Mouse (Mus musculus): ENCODE results near the gene Taok2.

Taok2 gene

DNA sequence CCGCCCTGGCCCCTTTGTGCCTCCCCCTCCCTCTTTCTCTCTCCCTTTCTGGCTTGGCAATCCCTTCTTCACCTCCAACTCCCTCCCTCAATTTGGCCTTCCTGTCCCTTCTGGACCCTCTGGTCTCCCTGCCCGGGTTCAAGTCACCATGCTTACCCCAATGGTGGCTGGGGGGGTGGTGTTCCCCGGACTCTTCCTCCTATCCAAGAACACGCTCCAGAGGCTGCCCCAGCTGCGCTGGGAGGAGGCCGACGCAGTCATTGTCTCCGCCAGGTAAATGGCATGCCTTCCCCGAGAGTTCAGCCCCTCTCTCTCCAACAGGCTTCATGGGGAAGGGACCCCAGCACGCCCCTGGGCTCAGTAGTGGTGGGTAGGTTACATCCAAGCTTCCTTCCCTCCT lies 60.6 kb downstream of the Taok2 start:
- no peak for DNase-seq

DNA sequence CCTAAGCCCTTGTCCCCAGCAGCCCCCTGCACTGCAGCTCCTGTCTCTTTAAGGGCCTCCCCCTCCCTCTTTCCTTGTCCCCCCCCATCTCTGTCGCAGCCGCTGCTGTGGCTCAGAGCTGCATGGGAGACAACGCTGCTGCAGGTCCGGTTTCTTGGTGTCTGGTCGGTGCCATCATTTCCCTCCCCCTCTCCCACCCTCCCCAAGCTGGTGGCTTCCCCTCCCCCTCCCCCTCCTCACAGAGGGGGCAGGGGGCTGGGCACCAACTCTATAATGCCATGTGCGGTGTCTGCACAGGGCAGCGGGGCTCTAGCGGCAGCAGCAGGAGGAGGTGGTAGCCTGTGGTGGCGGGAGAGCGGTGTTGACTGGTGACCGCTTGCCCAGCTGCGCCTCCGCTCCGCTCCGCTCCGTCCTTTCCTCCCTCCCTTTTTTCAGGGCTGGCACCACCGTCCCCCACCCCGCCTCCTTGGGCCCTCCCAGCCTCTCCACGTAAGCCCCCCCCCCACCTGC lies 61.2 kb downstream of the Taok2 start:
- DNase-seq, result no peak

DNA sequence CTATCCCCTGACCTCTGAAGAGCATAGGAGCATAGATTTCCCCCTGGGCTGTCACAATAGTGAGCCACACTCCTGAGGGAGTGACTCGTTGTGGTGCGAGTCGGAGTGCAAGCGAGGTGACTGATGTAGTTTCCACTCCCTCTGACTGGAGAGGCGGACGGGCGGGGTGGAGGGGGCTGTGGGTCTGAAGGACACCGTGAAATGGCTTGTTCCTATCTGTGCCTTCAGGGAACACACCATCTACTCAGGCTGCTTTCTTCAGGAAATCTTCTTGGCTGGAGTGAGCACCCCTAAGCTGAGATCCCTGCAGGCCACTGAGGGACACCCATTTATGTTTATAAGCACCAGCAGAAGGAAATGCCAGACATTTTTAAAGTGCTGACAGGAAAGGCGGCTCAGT lies 61.8 kb downstream of the Taok2 start:
- no peak for DNase-seq

DNA sequence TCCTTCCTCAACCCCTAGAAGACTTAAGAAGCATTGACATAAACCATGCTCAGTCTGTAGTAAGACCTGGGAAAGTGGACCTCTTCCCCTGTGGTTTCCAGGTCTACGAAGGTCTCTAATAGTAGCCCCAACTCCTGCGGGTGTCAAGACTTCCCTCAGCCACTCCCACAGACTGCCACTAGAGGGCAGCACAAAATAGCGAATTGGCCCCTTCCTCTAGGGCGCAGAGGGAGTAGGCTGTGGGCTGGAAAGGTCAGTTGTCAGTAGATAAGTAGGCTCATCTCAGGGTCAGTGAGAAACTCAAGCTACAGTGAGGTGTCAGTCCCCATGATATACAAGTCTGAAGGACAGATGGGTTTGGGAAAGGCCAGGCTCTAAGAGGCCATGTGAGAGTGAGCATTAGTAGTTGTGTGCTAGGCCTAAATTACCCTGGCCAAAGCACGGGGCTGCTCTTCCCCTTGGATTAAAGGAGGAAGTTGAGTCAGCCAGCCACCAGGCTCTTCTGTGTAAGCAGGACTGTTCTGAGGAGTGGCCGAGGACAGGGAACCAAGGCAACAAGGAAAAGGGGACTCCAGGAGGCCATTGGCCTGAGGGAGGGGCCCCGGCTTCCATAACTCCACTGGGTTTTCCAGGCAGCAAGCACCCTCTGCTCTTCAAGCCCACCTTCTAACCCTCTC lies 62.5 kb downstream of the Taok2 start:
- DNase-seq, result peak; percentile 80

DNA sequence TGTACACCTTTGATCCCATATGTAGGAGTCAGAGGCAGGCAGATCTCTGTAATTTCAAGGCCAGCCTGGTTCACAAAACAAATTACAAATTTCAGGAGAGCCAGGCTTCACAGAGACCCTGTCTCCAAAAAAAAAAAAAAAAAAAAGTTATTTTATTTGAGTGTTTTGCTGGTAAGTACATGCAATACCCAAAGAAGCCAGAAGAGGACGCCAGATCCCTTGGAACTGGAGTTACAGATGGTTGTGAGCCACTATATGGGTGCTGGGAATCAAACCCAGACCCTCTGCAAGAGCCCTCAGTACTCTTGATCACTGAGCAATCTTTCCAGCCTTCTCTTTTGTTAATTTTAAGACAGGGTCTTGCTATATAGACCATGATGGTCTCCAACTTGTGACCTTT lies 65.7 kb downstream of the Taok2 start:
- no peak for DNase-seq

DNA sequence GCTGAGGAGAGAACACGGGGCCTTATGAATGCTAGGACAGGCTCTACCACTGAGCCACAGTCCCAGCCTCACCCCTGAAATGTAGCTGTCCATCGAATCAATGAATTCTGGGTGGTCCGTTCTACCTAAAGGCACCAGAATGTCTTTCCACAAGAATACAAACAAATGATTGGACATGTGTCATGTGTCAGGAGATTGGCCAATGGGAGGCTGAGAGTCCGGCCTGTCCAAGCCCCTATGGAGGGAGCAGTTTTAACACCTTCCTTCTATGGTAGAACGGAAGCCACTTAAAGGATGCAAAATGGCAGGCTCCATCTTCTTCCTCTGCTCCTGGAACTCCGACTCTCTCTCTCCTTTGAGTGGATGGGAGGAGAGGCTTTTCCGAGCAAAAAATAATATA lies 66.9 kb downstream of the Taok2 start:
- no peak for DNase-seq

DNA sequence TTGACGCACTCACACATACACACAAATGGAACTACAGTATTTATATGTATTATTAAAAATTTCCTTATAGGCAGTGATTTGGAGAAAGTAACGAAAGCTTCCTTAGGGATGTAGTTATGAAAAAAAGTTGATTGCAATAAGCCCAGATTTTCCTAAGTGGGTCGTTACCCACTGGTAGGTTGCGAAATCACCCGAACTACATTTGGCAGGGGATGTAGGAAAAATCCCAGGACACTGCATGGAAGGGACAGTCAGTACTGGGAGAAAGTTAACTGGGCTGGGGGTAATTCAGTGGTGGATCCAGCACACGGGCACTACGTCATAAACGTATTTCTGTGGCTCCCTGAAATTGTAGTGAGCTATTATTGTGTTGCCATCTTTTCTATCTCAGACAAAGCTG lies 68.0 kb downstream of the Taok2 start:
- no peak for DNase-seq

DNA sequence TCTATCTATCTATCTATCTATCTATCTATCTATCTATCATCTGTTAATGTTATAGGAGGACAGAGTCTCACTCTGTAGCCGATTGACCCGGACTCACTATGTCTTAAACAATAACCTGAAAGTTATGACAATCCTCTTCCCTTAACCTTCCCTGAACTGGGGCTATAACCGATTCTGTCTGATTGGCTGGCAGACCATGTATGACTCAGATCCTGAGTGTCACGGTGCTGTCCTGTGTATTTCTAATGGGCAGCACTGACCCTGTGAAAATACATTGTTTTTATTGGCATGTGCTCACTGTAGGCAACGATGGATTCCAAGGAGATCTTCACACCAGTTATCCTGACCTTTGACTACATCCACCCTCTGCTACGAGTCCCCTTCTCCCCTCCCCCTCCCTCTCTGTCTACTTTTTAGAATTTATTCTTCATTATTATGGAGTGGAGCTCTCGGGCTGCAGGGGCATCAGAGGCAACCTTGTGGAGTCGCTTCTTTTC lies 68.7 kb downstream of the Taok2 start:
- no peak for DNase-seq
